Mouse (Mus musculus): ENCODE results near the gene Pla2g15. TPM values are rescaled to one million over a fixed set of nuclear protein-coding genes. Genes with fewer than 3 reads are reported as not detected.

The Pla2g15 gene
- total and polyA plus RNA-seq, 3 experiments, result 6.9 to 8.0 (median 7.0) TPM

DNA sequence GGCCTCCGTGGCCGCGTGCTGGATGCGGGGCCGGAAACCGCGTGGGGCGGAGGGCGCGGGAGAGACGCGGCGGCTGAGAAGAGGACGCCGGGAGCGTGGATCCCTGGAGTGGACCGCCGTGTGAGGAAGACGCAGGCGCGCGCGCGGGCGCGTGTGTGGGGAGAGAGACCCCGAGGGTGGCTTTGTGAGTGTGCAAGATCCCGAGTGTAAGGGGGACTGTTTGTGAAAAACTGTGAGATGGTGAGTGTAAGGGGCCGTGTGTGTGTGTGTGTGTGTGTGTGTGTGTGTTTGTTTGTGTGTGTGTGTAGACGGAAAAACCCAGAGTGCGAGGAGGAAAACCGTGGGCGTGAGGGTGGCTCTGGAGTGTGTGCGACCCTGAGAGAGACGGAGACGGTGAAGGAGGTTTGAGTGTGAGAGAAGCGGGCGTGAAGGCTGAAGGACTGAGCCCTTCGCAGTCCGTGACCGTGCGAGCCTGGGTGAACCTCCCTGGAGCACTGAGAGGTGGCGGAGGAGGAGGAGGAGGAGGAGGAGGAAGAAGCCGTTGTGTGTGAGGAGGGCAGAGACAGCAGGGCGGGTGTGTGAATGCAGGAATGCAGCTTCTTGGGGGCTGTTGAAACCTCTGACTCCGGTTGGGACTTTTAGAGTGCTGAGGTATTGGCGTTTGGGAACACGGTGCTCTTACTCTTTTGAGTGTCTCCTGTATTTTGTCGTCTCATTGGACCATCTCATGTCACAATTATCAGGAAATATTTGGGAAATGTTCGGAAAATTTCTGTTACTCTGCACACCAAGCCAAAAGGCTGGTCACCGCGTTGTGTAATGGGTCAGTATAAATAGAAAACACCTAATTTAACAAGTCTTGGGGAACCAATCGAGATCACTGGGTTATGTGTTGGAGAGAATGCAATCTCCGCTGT is 19.1 kb downstream of the Pla2g15 start:
- Histone ChIP-seq H3K79me2 (replicated peaks; ENCODE audit: control insufficient read depth, extremely low read depth, insufficient read depth, poor library complexity, severe bottlenecking) (peaks cover 38% of the 10 kb centered on the region), H3K36me3 (replicated peaks in 1 of 2; ENCODE audit: control insufficient read depth in 1 of 2, insufficient read depth in 1 of 2, low read length in 1 of 2) (peaks cover 0 to 22% of the 10 kb centered on the region in 2 experiments), H3K9ac (ENCODE audit: insufficient read depth, low read depth) (peak overlapping the region; percentile 82), H3K9me3 (replicated peaks; ENCODE audit: low read length) (no peaks in the 10 kb centered on the region), H3K4me3 (replicated peaks in 1 of 3; ENCODE audit: low read depth in 2 of 3, low read length in 2 of 3, poor library complexity in 1 of 3) (peak overlapping the region; percentile 88 to 93 (median 91)), H3K4me2 (ENCODE audit: insufficient read depth, low read depth, poor library complexity, severe bottlenecking) (peak overlapping the region; percentile 99), H3K4me1 (ENCODE audit: control insufficient read depth in 1 of 2, insufficient read depth in 2 of 2) (peaks cover 0 to 19% of the 10 kb centered on the region in 2 experiments; a peak in 1 of 4 replicates), H3K27ac (ENCODE audit: insufficient read depth, low read depth) (peak overlapping the region; percentile 57), H3K27me3 (replicated peaks) (no peaks in the 10 kb centered on the region)
- peak; percentile 45 for DNase-seq (ENCODE audit: extremely low read depth)
- TF ChIP-seq ZC3H11A (IDR thresholded peaks at IDR 0.05; ENCODE audit: low read depth, low read length) (no peak), ZNF384 (IDR thresholded peaks at IDR 0.05; ENCODE audit: low read depth, low read length) (no peak), NELFE (IDR thresholded peaks at IDR 0.05; ENCODE audit: low read depth, low read length) (no peak), GABPA (IDR thresholded peaks at IDR 0.05; ENCODE audit: insufficient replicate concordance, low read depth, low read length) (no peak), NRF1 (IDR thresholded peaks at IDR 0.05; ENCODE audit: low read depth, low read length) (0 out of 2 replicates have a peak, but pooled peaks have one; percentile 13), UBTF (IDR thresholded peaks at IDR 0.05; ENCODE audit: low read depth, low read length) (no peak), HCFC1 (IDR thresholded peaks at IDR 0.05; ENCODE audit: low read depth, low read length) (no peak), MAFK (IDR thresholded peaks at IDR 0.05; ENCODE audit: insufficient replicate concordance, low read length) (no peak), MXI1 (IDR thresholded peaks at IDR 0.05; ENCODE audit: low read depth, low read length) (peak; percentile 63; the same call in 1 of the 2 replicates), ZMIZ1 (IDR thresholded peaks at IDR 0.05; ENCODE audit: low read depth, low read length) (no peak), USF2 (conservative IDR thresholded peaks at IDR 0.05; ENCODE audit: low read depth, low read length) (no peak), ZKSCAN1 (IDR thresholded peaks at IDR 0.05; ENCODE audit: borderline replicate concordance, low read depth, low read length) (no peak), EP300 (IDR thresholded peaks at IDR 0.05; ENCODE audit: low read length) (no peak), ETS1 (conservative IDR thresholded peaks at IDR 0.05; ENCODE audit: low read depth, low read length) (no peak), KAT2A (IDR thresholded peaks at IDR 0.05; ENCODE audit: insufficient replicate concordance, low read length) (no peak), MAZ (IDR thresholded peaks at IDR 0.05; ENCODE audit: low read depth, low read length) (no peak), RCOR1 (conservative IDR thresholded peaks at IDR 0.05; ENCODE audit: low read depth, low read length) (no peak), POLR2A (IDR thresholded peaks at IDR 0.05; ENCODE audit: low read depth, low read length) (no peak), MEF2A (IDR thresholded peaks at IDR 0.05; ENCODE audit: borderline replicate concordance, low read depth, low read length) (no peak), JUN (IDR thresholded peaks at IDR 0.05; ENCODE audit: insufficient read depth, low read depth, low read length) (no peak), MYC (IDR thresholded peaks at IDR 0.05; ENCODE audit: low read depth, low read length) (no peak), RAD21 (IDR thresholded peaks at IDR 0.05; ENCODE audit: low read depth, low read length) (no peak), SIN3A (IDR thresholded peaks at IDR 0.05; ENCODE audit: low read length) (peak; percentile 11; the same call in 1 of the 2 replicates), ELF1 (IDR thresholded peaks at IDR 0.05; ENCODE audit: low read depth, low read length) (no peak), JUND (conservative IDR thresholded peaks at IDR 0.05; ENCODE audit: low read depth, low read length) (no peak), IRF4 (IDR thresholded peaks at IDR 0.05; ENCODE audit: low read depth, low read length) (no peak), MAX (IDR thresholded peaks at IDR 0.05; ENCODE audit: low read length) (peak; percentile 13; the same call in 1 of the 2 replicates), CTCF (conservative IDR thresholded peaks at IDR 0.05 in 1 of 2, IDR thresholded peaks at IDR 0.05 in 1 of 2; ENCODE audit: low read depth in 2 of 2, low read length in 2 of 2) (no peak), BHLHE40 (IDR thresholded peaks at IDR 0.05; ENCODE audit: low read depth, low read length) (no peak), PAX5 (IDR thresholded peaks at IDR 0.05; ENCODE audit: low read length) (no peak), CHD1 (IDR thresholded peaks at IDR 0.05; ENCODE audit: low read depth, low read length) (peak; percentile 72; the same call in 1 of the 2 replicates), CHD2 (IDR thresholded peaks at IDR 0.05; ENCODE audit: low read length) (no peak), E2F4 (IDR thresholded peaks at IDR 0.05; ENCODE audit: insufficient replicate concordance, low read depth, low read length) (no peak), USF1 (IDR thresholded peaks at IDR 0.05; ENCODE audit: low read depth, low read length) (no peak), POLR2AphosphoS2 (IDR thresholded peaks at IDR 0.05; ENCODE audit: low read depth, low read length) (no peak), TBP (conservative IDR thresholded peaks at IDR 0.05; ENCODE audit: low read depth, low read length) (0 out of 2 replicates have a peak, but pooled peaks have one; percentile 25), TCF12 (IDR thresholded peaks at IDR 0.05; ENCODE audit: low read depth, low read length) (no peak), SMC3 (IDR thresholded peaks at IDR 0.05; ENCODE audit: low read depth, low read length) (no peak)
- in situ Hi-C loops (cut with MboI; ENCODE audit: low pct_ligation_motif_present, low pct_unique_long_range_greater_than_20kb, low sequenced_read_pairs) (loop anchor here (5.0 kb wide), 1 partner anchor 43 kb away; the partner anchor contains the start of genes Prmt7 and Slc7a6os), dilution Hi-C loops (cut with MboI; ENCODE audit: extremely low pct_ligation_motif_present, extremely low pct_unique_long_range_greater_than_20kb, low sequenced_read_pairs) (no loop called here)
